Mouse (Mus musculus) kidney, embryonic 14.5 days (tissue): ENCODE measurements at regions not wholly inside any gene's neighbourhood (a gene's known extent, or its start where the extent isn't known, plus 50 kb on each side); places are given as distances from the start of the nearest gene placed in this dataset.

ENCODE experiments used
- ATAC-seq: fragments of 200-750 bp; cut with Nextera tagmentation; 2 replicates; pipeline ENCODE4 v1.8.0; 2017; ENCODE audit warnings: moderate number of reproducible peaks, mild to moderate bottlenecking, moderate TSS enrichment, moderate library complexity; ENCODE audit not compliant: low FRiP score, low TSS enrichment
- H3K27ac ChIP-seq: fragments of 300-500 bp; sonication (generic); 2 replicates; pipeline ENCODE4 v1.5.1; 2014; ENCODE audit warnings: low read depth, mild to moderate bottlenecking, low read length, moderate library complexity, mixed read lengths
- H3K27me3 ChIP-seq: fragments of 300-500 bp; sonication (generic); 2 replicates; pipeline ENCODE4 v1.6.1; 2014; ENCODE audit warnings: mild to moderate bottlenecking, low read length; ENCODE audit not compliant: control insufficient read depth, insufficient read depth
- H3K36me3 ChIP-seq: fragments of 300-500 bp; sonication (generic); 2 replicates; pipeline ENCODE4 v1.6.1; 2014; ENCODE audit warnings: low read length, mixed read lengths; ENCODE audit not compliant: control insufficient read depth, insufficient read depth
- H3K4me1 ChIP-seq: fragments of 300-500 bp; sonication (generic); 2 replicates; pipeline ENCODE4 v1.6.1; 2014; ENCODE audit warnings: low read length, mixed read lengths; ENCODE audit not compliant: control insufficient read depth, insufficient read depth
- H3K4me2 ChIP-seq: fragments of 300-500 bp; sonication (generic); replicated peaks from 2 replicates; pipeline ENCODE4 v1.6.1; 2014; ENCODE audit warnings: low read depth, mild to moderate bottlenecking, low read length
- H3K4me3 ChIP-seq: fragments of 300-500 bp; sonication (generic); 2 replicates; pipeline ENCODE4 v1.5.1; 2014; ENCODE audit warnings: mild to moderate bottlenecking, low read length
- H3K9ac ChIP-seq: fragments of 300-500 bp; sonication (generic); 2 replicates; pipeline ENCODE4 v1.6.1; 2014; ENCODE audit warnings: low read depth, mild to moderate bottlenecking, low read length, moderate library complexity
- H3K9me3 ChIP-seq: fragments of 300-500 bp; sonication (generic); 2 replicates; pipeline ENCODE4 v1.6.1; 2016; ENCODE audit warnings: low read length; ENCODE audit not compliant: control insufficient read depth
- WGBS: fragments of 180-500 bp; shearing (Covaris S2); extraction: QIAGEN DNeasy Blood & Tissue Kit; methylation state at CpG from one replicate; pipeline ENCODE4 v1.1.7; 2014; 5-methylcytosine and 5-hydroxymethylcytosine counted together

- H3K4me1 ChIP-seq: no peaks in the 10 kb centered on the region
- no peak for ATAC-seq
- H3K4me3 ChIP-seq: no peak overlapping the region
- no peak overlapping the region for H3K4me2 ChIP-seq
- peaks cover 5% of the 10 kb centered on the region; the same call in 1 of the 2 replicates for H3K36me3 ChIP-seq
- H3K9me3 ChIP-seq: no peaks in the 10 kb centered on the region
- H3K27me3 ChIP-seq: no peaks in the 10 kb centered on the region
- H3K9ac ChIP-seq: no peak overlapping the region
- H3K27ac ChIP-seq: no peak overlapping the region
- 89% methylated on average over 2 of the region's 2 CpGs for WGBS
Measured at GRCm38 (mm10) chr12:109662179-109662578, 62.0 kb upstream of the Rtl1 start.

GRCm38 (mm10) chr12:109674766-109675165 lies 74.6 kb upstream of the Rtl1 start:
- 75% methylated on average over 4 of the region's 4 CpGs for WGBS
- ATAC-seq: no peak
- Histone ChIP-seq H3K4me1 (no peaks in the 10 kb centered on the region), H3K27me3 (no peaks in the 10 kb centered on the region), H3K27ac (no peak overlapping the region), H3K4me2 (no peak overlapping the region), H3K9ac (no peak overlapping the region), H3K9me3 (no peaks in the 10 kb centered on the region), H3K4me3 (no peak overlapping the region), H3K36me3 (no peaks in the 10 kb centered on the region)

- 92% methylated on average over 4 of the region's 4 CpGs for WGBS
- H3K36me3 ChIP-seq: peaks cover 10% of the 10 kb centered on the region; the same call in 1 of the 2 replicates
- no peaks in the 10 kb centered on the region for H3K27me3 ChIP-seq
- no peaks in the 10 kb centered on the region for H3K4me1 ChIP-seq
- H3K9me3 ChIP-seq: no peaks in the 10 kb centered on the region
- H3K4me3 ChIP-seq: no peak overlapping the region
- ATAC-seq: no peak
- H3K27ac ChIP-seq: no peak overlapping the region
- H3K9ac ChIP-seq: no peak overlapping the region
- no peak overlapping the region for H3K4me2 ChIP-seq
Measured at GRCm38 (mm10) chr12:109694046-109694445, 93.9 kb upstream of the Rtl1 start.

- Histone ChIP-seq H3K4me1 (no peaks in the 10 kb centered on the region), H3K4me2 (no peak overlapping the region), H3K9ac (no peak overlapping the region), H3K36me3 (peaks cover 8% of the 10 kb centered on the region; the same call in 1 of the 2 replicates), H3K4me3 (no peak overlapping the region), H3K9me3 (no peaks in the 10 kb centered on the region), H3K27me3 (no peaks in the 10 kb centered on the region), H3K27ac (no peak overlapping the region)
- WGBS: 86% methylated on average over 5 of the region's 5 CpGs
- ATAC-seq: no peak
Measured at GRCm38 (mm10) chr12:109694801-109695430, 94.8 kb upstream of the Rtl1 start.

GRCm38 (mm10) chr12:109706820-109707219 lies 106.7 kb upstream of the Rtl1 start:
- ATAC-seq: no peak
- no peak overlapping the region for H3K4me3 ChIP-seq
- no peak overlapping the region for H3K27ac ChIP-seq
- no peaks in the 10 kb centered on the region for H3K9me3 ChIP-seq
- no peak overlapping the region for H3K4me2 ChIP-seq
- 83% methylated on average over 6 of the region's 6 CpGs for WGBS
- H3K27me3 ChIP-seq: no peaks in the 10 kb centered on the region
- no peaks in the 10 kb centered on the region for H3K4me1 ChIP-seq
- no peaks in the 10 kb centered on the region for H3K36me3 ChIP-seq
- no peak overlapping the region for H3K9ac ChIP-seq

GRCm38 (mm10) chr12:109709661-109710060 lies 109.5 kb upstream of the Rtl1 start:
- Histone ChIP-seq H3K9ac (no peak overlapping the region), H3K9me3 (no peaks in the 10 kb centered on the region), H3K27ac (no peak overlapping the region), H3K4me1 (no peaks in the 10 kb centered on the region), H3K4me3 (no peak overlapping the region), H3K4me2 (no peak overlapping the region), H3K27me3 (no peaks in the 10 kb centered on the region), H3K36me3 (no peaks in the 10 kb centered on the region; the same call in 1 of the 2 replicates)
- WGBS: 90% methylated on average over 5 of the region's 5 CpGs
- no peak for ATAC-seq

- no peak overlapping the region for H3K4me3 ChIP-seq
- WGBS: 95% methylated on average over 5 of the region's 5 CpGs
- H3K9ac ChIP-seq: no peak overlapping the region
- no peak overlapping the region for H3K27ac ChIP-seq
- H3K4me2 ChIP-seq: no peak overlapping the region
- H3K36me3 ChIP-seq: no peaks in the 10 kb centered on the region; the same call in 1 of the 2 replicates
- no peak for ATAC-seq
- H3K9me3 ChIP-seq: no peaks in the 10 kb centered on the region
- H3K27me3 ChIP-seq: no peaks in the 10 kb centered on the region
- H3K4me1 ChIP-seq: no peaks in the 10 kb centered on the region
Measured at GRCm38 (mm10) chr12:109711392-109711791, 111.3 kb upstream of the Rtl1 start.

- no peak overlapping the region for H3K27ac ChIP-seq
- H3K36me3 ChIP-seq: no peaks in the 10 kb centered on the region; the same call in 1 of the 2 replicates
- H3K4me2 ChIP-seq: no peak overlapping the region
- H3K9ac ChIP-seq: no peak overlapping the region
- H3K4me3 ChIP-seq: no peak overlapping the region
- no peaks in the 10 kb centered on the region for H3K27me3 ChIP-seq
- ATAC-seq: no peak
- H3K9me3 ChIP-seq: no peaks in the 10 kb centered on the region
- no peaks in the 10 kb centered on the region for H3K4me1 ChIP-seq
- 91% methylated on average over 7 of the region's 7 CpGs for WGBS
Measured at GRCm38 (mm10) chr12:109711946-109712345, 111.8 kb upstream of the Rtl1 start.

- Histone ChIP-seq H3K27ac (no peak overlapping the region), H3K27me3 (no peaks in the 10 kb centered on the region), H3K4me3 (no peak overlapping the region), H3K4me2 (no peak overlapping the region), H3K9me3 (no peaks in the 10 kb centered on the region), H3K9ac (no peak overlapping the region), H3K36me3 (no peaks in the 10 kb centered on the region; the same call in 1 of the 2 replicates), H3K4me1 (no peaks in the 10 kb centered on the region)
- ATAC-seq: no peak
- WGBS: 93% methylated on average over 16 of the region's 16 CpGs
Measured at GRCm38 (mm10) chr12:109712386-109712785, 112.3 kb upstream of the Rtl1 start.
